Comparison of ENCODE assay signal across 33 mouse cellular contexts in the genomic region with DNA sequence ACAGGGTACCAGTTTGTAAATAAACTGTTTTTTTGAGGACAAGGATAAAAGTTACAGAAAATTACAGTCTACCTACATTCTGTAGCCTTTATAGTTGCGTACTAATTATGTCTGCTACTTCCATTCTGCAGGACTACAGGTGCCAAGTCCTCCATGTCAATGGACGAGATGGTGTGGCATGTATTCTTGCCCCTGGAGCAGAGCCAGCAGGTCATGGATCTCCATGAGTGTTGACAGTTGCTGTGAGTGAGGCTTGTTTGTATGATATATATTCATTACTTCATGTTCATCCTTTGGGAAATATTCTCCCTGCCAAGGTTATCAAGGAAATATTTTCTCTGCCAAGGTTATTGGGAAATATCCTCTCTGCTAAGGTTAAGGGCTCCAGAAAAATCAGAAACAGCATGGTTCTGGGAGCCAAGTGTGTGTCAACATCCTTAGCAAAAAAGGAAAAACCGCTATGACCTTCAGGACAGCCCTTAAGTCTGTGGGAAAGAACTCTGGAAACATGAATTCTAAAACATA. TPM values are rescaled to one million over a fixed set of nuclear protein-coding genes. Genes with fewer than 3 reads are reported as not detected.
DNase-seq lines count a peak whose midpoint lies in the region; ATAC-seq and TF ChIP-seq lines count a peak whose summit lies in the region.
"Had no signal": no experiment of that assay in that cellular context is flagged by ENCODE, and none has a peak within 500 bp of the region (broad histone marks: within the 10 kb centered on the region; RNA-seq: fewer than 3 reads in every experiment).

No protein-coding gene starts in this region.

- peak; percentile 25 to 27 for DNase-seq in heart, adult 18-20 months
- DNase-seq in heart, postnatal 25 days (ENCODE audit: low spot score): no peak
- peak; percentile 1 for DNase-seq in kidney, postnatal 14 days
- DNase-seq in kidney, adult 18-20 months: no peak
- peak; percentile 51 for DNase-seq in adrenal gland, adult 8-10 months
- DNase-seq in gonadal fat pad, adult 2 months (ENCODE audit: low read depth): peak; percentile 86
- no peak for DNase-seq in stomach, postnatal 0 days (ENCODE audit: low spot score)
- DNase-seq: cerebellum, postnatal 25 days; embryo, embryonic 11 days; gastrocnemius, postnatal 36 days; layer of hippocampus, postnatal 36 days; lung, embryonic 14.5 days; midbrain, embryonic 14.5 days; right cerebral cortex, postnatal 14 days; thymus, adult 18-20 months had no signal

- H3K27me3 ChIP-seq in stomach, postnatal 0 days (ENCODE audit: control insufficient read depth, insufficient read depth, low read length): no peaks in the 10 kb centered on the region
- H3K27me3 ChIP-seq in hindbrain, embryonic 12.5 days: no peaks in the 10 kb centered on the region
- H3K27me3 ChIP-seq: heart, embryonic 15.5 days; hindbrain, embryonic 13.5 days; limb, embryonic 15.5 days; megakaryocyte, embryonic 14.5 days had no signal

- TF ChIP-seq EP300 in stomach, postnatal 0 days (optimal IDR thresholded peaks at IDR 0.05): no peak

- intact Hi-C loops in heart, postnatal 25 days (cut with DNase I): no loop called here

- no peak overlapping the region for H3K4me2 ChIP-seq in stomach, postnatal 0 days (replicated peaks; ENCODE audit: low read depth)
- H3K4me2 ChIP-seq in hindbrain, embryonic 12.5 days (replicated peaks): no peak overlapping the region
- H3K4me2 ChIP-seq: heart, embryonic 15.5 days; hindbrain, embryonic 13.5 days; limb, embryonic 15.5 days; lung, embryonic 14.5 days had no signal

- WGBS in stomach, postnatal 0 days: 68% methylated on average over 3 of the region's 3 CpGs
- WGBS in hindbrain, embryonic 12.5 days: 86% methylated on average over 3 of the region's 3 CpGs

- no peak for TF ChIP-seq CTCF in stomach, postnatal 0 days (IDR thresholded peaks at IDR 0.05; ENCODE audit: low read depth)

- H3K4me3 ChIP-seq in stomach, postnatal 0 days (ENCODE audit: low read depth, low read length): no peak overlapping the region
- H3K4me3 ChIP-seq in hindbrain, embryonic 12.5 days: no peak overlapping the region
- H3K4me3 ChIP-seq: heart, embryonic 15.5 days; hindbrain, embryonic 13.5 days; layer of hippocampus, adult 2 months; limb, embryonic 15.5 days; megakaryocyte, embryonic 14.5 days; myocyte had no signal

- no peak overlapping the region for H3K9ac ChIP-seq in stomach, postnatal 0 days (ENCODE audit: low read length)
- no peak overlapping the region for H3K9ac ChIP-seq in hindbrain, embryonic 12.5 days
- H3K9ac ChIP-seq: heart, embryonic 15.5 days; hindbrain, embryonic 13.5 days; limb, embryonic 15.5 days; lung, embryonic 14.5 days had no signal

- no peak for ATAC-seq in stomach, postnatal 0 days (ENCODE audit: low FRiP score, low TSS enrichment)
- ATAC-seq in hindbrain, embryonic 12.5 days (ENCODE audit: low FRiP score): no peak
- ATAC-seq: activated CD4-positive, CD25-positive, alpha-beta regulatory T cell, adult 4 months; forebrain, embryonic 16.5 days; inflammation-experienced regulatory T-cells, adult 6 months had no signal

- no peaks in the 10 kb centered on the region for H3K4me1 ChIP-seq in stomach, postnatal 0 days (replicated peaks; ENCODE audit: control insufficient read depth, insufficient read depth)
- H3K4me1 ChIP-seq in hindbrain, embryonic 12.5 days: no peaks in the 10 kb centered on the region
- H3K4me1 ChIP-seq: heart, embryonic 15.5 days; hindbrain, embryonic 13.5 days; limb, embryonic 15.5 days; megakaryocyte, embryonic 14.5 days had no signal

- no peaks in the 10 kb centered on the region for H3K9me3 ChIP-seq in stomach, postnatal 0 days (ENCODE audit: control insufficient read depth, low read length)
- no peaks in the 10 kb centered on the region; the same call in 1 of the 2 replicates for H3K9me3 ChIP-seq in hindbrain, embryonic 12.5 days (replicated peaks)
- H3K9me3 ChIP-seq: heart, embryonic 15.5 days; hindbrain, embryonic 13.5 days; limb, embryonic 15.5 days; megakaryocyte, embryonic 14.5 days had no signal

- H3K27ac ChIP-seq in stomach, postnatal 0 days (replicated peaks): no peak overlapping the region
- no peak overlapping the region for H3K27ac ChIP-seq in hindbrain, embryonic 12.5 days
- H3K27ac ChIP-seq: heart, embryonic 15.5 days; hindbrain, embryonic 13.5 days; layer of hippocampus, adult 2 months; limb, embryonic 15.5 days had no signal

- no peaks in the 10 kb centered on the region for H3K36me3 ChIP-seq in stomach, postnatal 0 days (ENCODE audit: control insufficient read depth, insufficient read depth, low read length)
- H3K36me3 ChIP-seq in hindbrain, embryonic 12.5 days: no peaks in the 10 kb centered on the region
- H3K36me3 ChIP-seq: G1E; heart, embryonic 15.5 days; hindbrain, embryonic 13.5 days; limb, embryonic 15.5 days had no signal

RNA-seq across cellular contexts. Expression of a gene that starts 23.4 kb away (rescaled TPM):
- total RNA-seq in heart, adult 18-20 months (2021): not detected
- total RNA-seq in heart, postnatal 25 days (2021): not detected
- total RNA-seq in adrenal gland, adult 8-10 months (2022): not detected
- not detected in 2 replicates for polyA plus RNA-seq in gonadal fat pad, adult 2 months (2012; rRNA removed)
- polyA plus RNA-seq in stomach, postnatal 0 days (2015; fragmentation: Nextera tagmentation; extraction: Ambion mirVana): not detected in 2 replicates
- not detected in 2 replicates for polyA plus RNA-seq in hindbrain, embryonic 12.5 days (2016; fragmentation: Nextera tagmentation; extraction: Ambion mirVana)
- total RNA-seq: gastrocnemius, postnatal 36 days; layer of hippocampus, adult 2 months; layer of hippocampus, postnatal 36 days; left cerebral cortex, postnatal 14 days had no signal
- polyA plus RNA-seq: activated CD4-positive, CD25-positive, alpha-beta regulatory T cell, adult 4 months; brain, embryonic 14.5 days; embryonic facial prominence, embryonic 14.5 days; forebrain, embryonic 16.5 days; G1E; heart, embryonic 15.5 days; hindbrain, embryonic 13.5 days; inflammation-experienced regulatory T-cells, adult 6 months; kidney, embryonic 16.5 days; limb, embryonic 15.5 days; lung, embryonic 14.5 days; midbrain, embryonic 14.5 days; myocyte; neural tube, embryonic 14.5 days; spleen, adult 2 months; stomach, embryonic 14.5 days had no signal

RNA-seq across cellular contexts. Expression of a gene that starts 30.6 kb away (rescaled TPM):
- not detected for total RNA-seq in heart, adult 18-20 months (2021)
- total RNA-seq in heart, postnatal 25 days (2021): not detected
- total RNA-seq in adrenal gland, adult 8-10 months (2022): not detected
- polyA plus RNA-seq in gonadal fat pad, adult 2 months (2012; rRNA removed): not detected in 2 replicates
- polyA plus RNA-seq in stomach, postnatal 0 days (2015; fragmentation: Nextera tagmentation; extraction: Ambion mirVana): not detected in 2 replicates
- not detected in 2 replicates for polyA plus RNA-seq in hindbrain, embryonic 12.5 days (2016; fragmentation: Nextera tagmentation; extraction: Ambion mirVana)
- total RNA-seq: gastrocnemius, postnatal 36 days; layer of hippocampus, adult 2 months; layer of hippocampus, postnatal 36 days; left cerebral cortex, postnatal 14 days had no signal
- polyA plus RNA-seq: activated CD4-positive, CD25-positive, alpha-beta regulatory T cell, adult 4 months; brain, embryonic 14.5 days; embryonic facial prominence, embryonic 14.5 days; forebrain, embryonic 16.5 days; G1E; heart, embryonic 15.5 days; hindbrain, embryonic 13.5 days; inflammation-experienced regulatory T-cells, adult 6 months; kidney, embryonic 16.5 days; limb, embryonic 15.5 days; lung, embryonic 14.5 days; midbrain, embryonic 14.5 days; myocyte; neural tube, embryonic 14.5 days; spleen, adult 2 months; stomach, embryonic 14.5 days had no signal

RNA-seq across cellular contexts. Expression of a gene that starts 52.0 kb away (rescaled TPM):
- under 1 TPM in 1 of 2 experiments, not detected in 1; 0.21 TPM for total RNA-seq in heart, adult 18-20 months (2021)
- not detected for total RNA-seq in heart, postnatal 25 days (2021)
- total RNA-seq in adrenal gland, adult 8-10 months (2022): under 1 TPM; 0.26 to 0.66 (median 0.48) TPM
- not detected in 2 replicates for polyA plus RNA-seq in gonadal fat pad, adult 2 months (2012; rRNA removed)
- polyA plus RNA-seq in stomach, postnatal 0 days (2015; fragmentation: Nextera tagmentation; extraction: Ambion mirVana): 60.6 and 61.5 TPM in 2 replicates
- polyA plus RNA-seq in hindbrain, embryonic 12.5 days (2016; fragmentation: Nextera tagmentation; extraction: Ambion mirVana): 0.09 TPM in 1 of 2 replicates, not detected in the other
- total RNA-seq: gastrocnemius, postnatal 36 days had no signal
- polyA plus RNA-seq: activated CD4-positive, CD25-positive, alpha-beta regulatory T cell, adult 4 months; G1E; hindbrain, embryonic 13.5 days; inflammation-experienced regulatory T-cells, adult 6 months; kidney, embryonic 16.5 days; lung, embryonic 14.5 days; myocyte; spleen, adult 2 months had no signal

RNA-seq across cellular contexts. Expression of a gene that starts 52.2 kb away (rescaled TPM):
- total RNA-seq in heart, adult 18-20 months (2021): not detected
- not detected for total RNA-seq in heart, postnatal 25 days (2021)
- not detected for total RNA-seq in adrenal gland, adult 8-10 months (2022)
- not detected in 2 replicates for polyA plus RNA-seq in gonadal fat pad, adult 2 months (2012; rRNA removed)
- not detected in 2 replicates for polyA plus RNA-seq in stomach, postnatal 0 days (2015; fragmentation: Nextera tagmentation; extraction: Ambion mirVana)
- polyA plus RNA-seq in hindbrain, embryonic 12.5 days (2016; fragmentation: Nextera tagmentation; extraction: Ambion mirVana): not detected in 2 replicates
- total RNA-seq: G1E; gastrocnemius, postnatal 36 days; layer of hippocampus, adult 2 months; layer of hippocampus, postnatal 36 days; left cerebral cortex, postnatal 14 days had no signal
- polyA plus RNA-seq: activated CD4-positive, CD25-positive, alpha-beta regulatory T cell, adult 4 months; brain, embryonic 14.5 days; embryonic facial prominence, embryonic 14.5 days; forebrain, embryonic 16.5 days; G1E; heart, embryonic 15.5 days; hindbrain, embryonic 13.5 days; inflammation-experienced regulatory T-cells, adult 6 months; kidney, embryonic 16.5 days; limb, embryonic 15.5 days; lung, embryonic 14.5 days; midbrain, embryonic 14.5 days; myocyte; neural tube, embryonic 14.5 days; spleen, adult 2 months; stomach, embryonic 14.5 days had no signal

RNA-seq across cellular contexts. Expression of a gene that starts 57.6 kb away (rescaled TPM):
- not detected for total RNA-seq in heart, adult 18-20 months (2021)
- total RNA-seq in heart, postnatal 25 days (2021): not detected
- not detected for total RNA-seq in adrenal gland, adult 8-10 months (2022)
- not detected in 2 replicates for polyA plus RNA-seq in gonadal fat pad, adult 2 months (2012; rRNA removed)
- not detected in 2 replicates for polyA plus RNA-seq in stomach, postnatal 0 days (2015; fragmentation: Nextera tagmentation; extraction: Ambion mirVana)
- not detected in 2 replicates for polyA plus RNA-seq in hindbrain, embryonic 12.5 days (2016; fragmentation: Nextera tagmentation; extraction: Ambion mirVana)
- total RNA-seq: G1E; gastrocnemius, postnatal 36 days; layer of hippocampus, adult 2 months; layer of hippocampus, postnatal 36 days; left cerebral cortex, postnatal 14 days had no signal
- polyA plus RNA-seq: activated CD4-positive, CD25-positive, alpha-beta regulatory T cell, adult 4 months; brain, embryonic 14.5 days; embryonic facial prominence, embryonic 14.5 days; forebrain, embryonic 16.5 days; G1E; heart, embryonic 15.5 days; hindbrain, embryonic 13.5 days; inflammation-experienced regulatory T-cells, adult 6 months; kidney, embryonic 16.5 days; limb, embryonic 15.5 days; lung, embryonic 14.5 days; midbrain, embryonic 14.5 days; myocyte; neural tube, embryonic 14.5 days; spleen, adult 2 months; stomach, embryonic 14.5 days had no signal

Comparison
In these comparisons a context has a peak if more than half of its experiments do, and no peak if none do; other contexts are left out.
1. DNase-seq: peak in heart, adult 18-20 months (2 of 2), kidney, postnatal 14 days (single experiment), adrenal gland, adult 8-10 months (single experiment) and gonadal fat pad, adult 2 months (single experiment); none in heart, postnatal 25 days (single experiment), kidney, adult 18-20 months (single experiment) and stomach, postnatal 0 days (single experiment).